Mouse (Mus musculus) gastrocnemius, postnatal 14 days (tissue): ENCODE measurements around the gene Wrnip1. TPM values are rescaled to one million over a fixed set of nuclear protein-coding genes. Genes with fewer than 3 reads are reported as not detected.
A peak's percentile ranks its signal among the peaks of the same experiment; 100 is the strongest.
"Not testable (repeated sequence)": the region's sequence is repeated elsewhere in the genome, so short reads cannot be mapped to it uniquely, and the experiment has no call there.

ENCODE experiments used
- DNase-seq: peaks from one replicate; pipeline ENCODE4 v3.0.0; 2021; ENCODE audit warnings: mixed read lengths
- intact Hi-C: fragments of 180-260 bp; cut with DNase I; formaldehyde crosslinking; loops from one replicate; pipeline ENCODE4 v1.15.1; 2025; ENCODE audit warnings: low total_unique reads
- total RNA-seq, 2 experiments: library from RNA; stranded (reverse); gene quantifications; 2 replicates each; pipeline ENCODE4 v1.2.3; 2021

Gene Wrnip1
- total RNA-seq, 2 experiments from 2014 or later = 9.5 to 11.1 TPM

DNA sequence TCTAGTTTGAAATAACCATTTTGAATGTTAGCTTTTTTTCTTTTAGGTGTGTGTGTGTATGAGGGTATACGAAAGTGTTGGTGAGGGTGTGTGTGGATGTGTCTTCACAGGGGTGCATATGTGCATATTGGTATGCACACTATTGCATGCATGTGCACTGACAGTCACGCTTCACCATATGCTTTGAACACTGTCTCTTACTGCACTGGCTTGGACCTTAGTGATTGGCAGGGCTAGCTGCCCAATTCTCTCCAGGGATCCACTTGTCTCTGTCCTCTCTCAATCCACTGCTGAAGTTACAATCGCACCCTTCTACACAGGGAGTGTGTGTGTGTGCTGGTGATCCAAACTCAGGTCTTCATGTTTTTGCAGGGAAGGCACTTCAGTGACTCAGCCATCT is 39.5 kb downstream of the Wrnip1 start:
- intact Hi-C loops = no loop called here
- no peak for DNase-seq

DNA sequence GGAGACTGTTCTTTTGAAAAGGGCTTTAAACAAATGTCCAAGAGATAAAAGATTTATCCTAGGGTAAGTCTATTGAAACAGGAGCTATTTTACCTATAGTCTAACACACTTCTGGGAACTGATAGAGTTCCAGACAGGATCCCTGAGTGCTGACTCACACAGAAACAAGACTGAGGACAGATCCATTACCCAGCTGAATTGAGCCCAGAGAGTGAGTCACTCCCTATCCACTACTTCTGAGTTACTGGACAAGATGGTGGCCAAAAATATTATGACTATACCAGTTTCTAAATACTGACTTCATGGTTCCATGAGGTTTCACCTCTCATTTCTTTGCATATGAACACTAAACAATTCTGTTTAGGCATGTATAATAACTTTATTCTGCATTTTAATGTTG is 44.4 kb downstream of the Wrnip1 start:
- intact Hi-C loops = no loop called here
- DNase-seq = no peak

DNA sequence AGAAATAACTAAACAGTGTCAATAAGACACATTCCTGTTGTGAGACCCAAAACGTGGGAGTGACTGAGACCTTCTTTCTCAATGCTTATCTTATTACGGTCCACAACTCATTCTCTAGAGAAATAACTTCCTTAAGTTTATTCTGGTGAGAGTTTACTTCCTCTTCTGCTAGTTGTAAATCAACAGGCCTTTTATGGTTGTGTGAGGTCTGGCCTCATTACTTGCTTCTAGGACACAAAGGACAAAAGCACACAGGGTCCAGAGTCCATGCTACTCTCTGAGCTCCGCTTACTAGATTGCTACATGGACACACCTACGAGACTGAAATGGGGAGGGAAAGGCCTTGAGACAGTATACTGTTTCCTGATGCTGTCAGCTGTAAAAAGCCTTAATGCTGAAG is 47.3 kb downstream of the Wrnip1 start:
- intact Hi-C loops = no loop called here
- DNase-seq = no peak

DNA sequence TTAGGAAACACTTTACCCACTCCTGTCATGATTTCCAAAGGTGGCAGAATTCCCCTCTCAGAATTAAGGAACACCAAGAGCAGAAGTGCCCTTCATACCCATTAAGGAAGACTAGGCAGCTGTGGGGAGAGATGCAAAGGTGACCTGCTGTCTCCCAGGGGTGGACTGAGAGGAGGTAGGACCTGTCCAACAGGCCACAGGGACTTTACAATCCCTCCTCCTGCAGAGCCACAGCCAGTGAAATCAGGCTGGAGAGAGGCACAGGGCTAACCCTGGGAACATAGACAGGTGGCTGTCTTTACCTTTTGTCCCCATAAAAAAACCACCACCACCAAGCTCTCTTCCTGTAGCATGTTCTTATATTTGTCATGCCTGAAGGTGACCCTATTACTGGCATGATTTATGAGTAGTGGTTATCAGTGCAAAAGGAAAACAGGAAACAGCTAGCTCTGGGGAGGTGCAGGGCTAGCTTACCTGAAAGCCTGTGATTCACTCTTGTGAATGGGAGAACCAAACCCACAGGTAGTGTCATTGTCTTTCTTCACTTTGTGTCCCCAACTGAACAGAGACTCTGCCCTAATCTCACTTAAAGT is 47.8 kb downstream of the Wrnip1 start:
- DNase-seq = no peak
- intact Hi-C loops = no loop called here

DNA sequence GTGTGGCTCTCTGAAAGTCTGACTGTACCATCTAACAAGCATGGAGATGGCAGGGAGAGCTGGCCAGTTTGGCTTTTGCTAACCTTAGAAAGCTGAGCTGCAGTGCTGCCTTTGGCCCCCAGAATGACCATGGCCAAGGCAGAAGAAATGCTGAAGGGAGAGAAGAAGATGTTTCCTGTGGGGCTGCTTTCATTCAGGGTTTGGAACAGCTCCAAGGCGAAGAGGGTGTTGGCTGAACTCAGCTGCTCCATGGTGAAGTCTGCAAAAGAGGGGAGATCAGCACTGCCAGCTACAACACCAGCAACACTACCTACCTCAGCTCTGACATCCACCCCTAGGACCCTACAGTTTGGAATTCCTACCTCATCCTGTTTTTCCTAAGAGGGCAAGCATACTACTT is 48.3 kb downstream of the Wrnip1 start:
- DNase-seq = no peak
- intact Hi-C loops = no loop called here

DNA sequence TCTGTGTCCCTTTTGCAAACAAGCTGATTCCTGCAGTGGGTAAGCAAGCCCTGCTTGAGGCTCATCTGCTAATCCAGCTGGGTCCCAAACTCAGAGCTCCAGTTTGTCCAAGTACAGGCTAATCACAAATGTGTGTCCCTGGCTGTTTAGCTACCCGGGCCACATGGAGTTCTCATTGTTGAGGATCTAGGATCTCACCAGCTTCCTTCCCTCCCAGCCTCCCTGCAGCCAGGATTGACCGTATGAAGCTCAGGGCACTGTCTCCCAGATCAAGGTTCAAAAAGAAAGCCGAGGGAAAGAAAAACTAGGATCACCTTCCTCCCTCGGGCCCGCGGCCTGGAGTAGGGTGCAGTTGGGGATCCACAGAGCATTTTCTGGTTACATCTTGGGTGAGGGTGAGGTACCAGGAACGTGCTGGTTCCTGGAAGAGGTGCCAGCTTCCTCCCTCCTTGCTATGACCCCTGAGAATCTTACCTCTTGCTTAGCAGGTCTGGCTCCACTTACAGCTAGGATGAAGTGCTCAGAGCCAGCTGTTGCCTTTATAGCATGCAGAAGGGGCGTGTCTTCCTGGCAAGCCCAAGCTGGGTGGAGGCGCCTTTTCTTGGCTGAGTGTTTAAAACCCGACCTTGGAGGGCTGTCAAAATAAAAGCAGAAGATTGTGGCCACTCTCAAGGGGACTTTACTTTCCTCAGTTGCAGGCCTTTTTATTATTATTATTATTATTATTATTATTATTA is 49.0 kb downstream of the Wrnip1 start, which contains the start of gene Serpinb1a:
Serpinb1a (minus strand) TSS at position 518 of the 737 bp plus-strand sequence.
- peak; percentile 65 for DNase-seq
- intact Hi-C loops = no loop called here

DNA sequence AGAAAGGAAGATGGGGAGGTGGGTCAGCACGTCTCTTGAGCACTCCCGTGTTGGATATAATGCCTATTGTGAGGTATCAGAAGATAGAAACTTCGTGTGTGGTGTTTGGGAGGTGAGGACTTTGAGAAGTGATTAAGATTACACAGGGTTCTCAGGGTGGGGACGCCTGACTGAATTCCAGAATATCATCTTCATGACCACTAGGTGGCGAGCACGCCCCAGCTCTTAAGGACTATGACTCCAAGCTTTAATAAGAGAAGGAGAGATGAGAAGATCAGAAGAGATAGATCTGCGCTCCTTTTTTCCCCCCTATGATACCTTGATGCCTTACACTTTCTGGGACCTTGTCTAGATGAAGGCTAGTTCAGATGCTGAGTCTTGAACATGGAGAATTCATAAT is 50.1 kb downstream of the Wrnip1 start:
- intact Hi-C loops = no loop called here
- peak; percentile 26 for DNase-seq

DNA sequence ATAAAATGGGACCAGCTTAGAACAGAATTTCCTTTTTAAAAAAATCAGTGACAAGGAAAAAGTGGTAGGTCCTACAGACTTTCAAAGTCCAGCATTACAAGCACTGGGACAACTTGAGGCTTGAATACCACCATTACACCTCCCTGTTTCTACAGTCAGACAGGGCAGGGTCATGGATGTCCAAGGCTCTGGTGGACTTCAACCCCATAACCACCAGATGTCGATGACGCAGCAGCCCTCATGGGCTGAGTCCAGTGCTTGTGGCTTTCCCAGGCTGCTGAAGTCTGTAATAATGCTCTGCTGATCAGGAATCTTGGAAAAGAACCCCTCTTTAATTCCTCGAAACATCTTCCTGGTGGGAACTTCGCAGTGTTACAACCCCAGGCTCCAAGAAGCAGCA is 50.7 kb downstream of the Wrnip1 start:
- no peak for DNase-seq
- intact Hi-C loops = no loop called here

DNA sequence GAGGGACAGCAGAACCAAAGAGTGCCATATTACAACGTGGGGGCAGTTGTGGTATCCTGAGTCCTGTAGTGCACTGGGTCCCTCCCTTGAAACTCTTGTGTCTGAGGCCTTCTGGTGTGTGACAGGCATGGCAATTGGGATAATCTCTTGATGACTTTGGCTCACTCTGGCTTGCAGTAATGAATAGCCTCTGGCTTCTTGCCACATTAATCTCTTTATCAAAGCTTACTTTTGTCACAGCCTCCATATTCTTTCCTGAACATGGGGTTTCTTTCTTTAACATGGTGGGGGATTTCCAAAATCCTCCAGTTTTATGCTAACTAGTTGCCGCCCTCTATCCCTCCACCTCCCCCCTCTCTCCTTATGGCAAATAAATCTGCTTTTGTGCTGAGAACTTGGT is 51.2 kb downstream of the Wrnip1 start:
- intact Hi-C loops = no loop called here
- no peak for DNase-seq

DNA sequence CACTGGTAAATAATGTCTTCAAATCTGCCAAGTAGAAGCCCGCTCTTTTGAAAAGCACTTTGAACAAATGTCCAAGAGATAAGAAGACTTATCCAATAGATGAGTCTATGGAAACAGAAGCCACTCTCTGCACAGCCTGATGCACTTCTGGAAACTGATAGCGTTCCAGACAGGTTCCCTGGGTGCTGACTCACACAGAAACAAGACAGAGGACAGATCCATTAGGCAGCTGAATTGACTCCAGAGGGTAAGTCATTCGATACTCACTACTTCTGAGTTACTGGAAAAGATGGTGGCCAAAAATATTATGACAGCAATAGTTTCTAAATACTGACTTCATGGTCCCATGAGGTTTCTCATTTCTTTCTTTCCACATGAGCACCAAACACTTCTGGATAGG is 59.0 kb downstream of the Wrnip1 start:
- no peak for DNase-seq
- intact Hi-C loops = no loop called here

DNA sequence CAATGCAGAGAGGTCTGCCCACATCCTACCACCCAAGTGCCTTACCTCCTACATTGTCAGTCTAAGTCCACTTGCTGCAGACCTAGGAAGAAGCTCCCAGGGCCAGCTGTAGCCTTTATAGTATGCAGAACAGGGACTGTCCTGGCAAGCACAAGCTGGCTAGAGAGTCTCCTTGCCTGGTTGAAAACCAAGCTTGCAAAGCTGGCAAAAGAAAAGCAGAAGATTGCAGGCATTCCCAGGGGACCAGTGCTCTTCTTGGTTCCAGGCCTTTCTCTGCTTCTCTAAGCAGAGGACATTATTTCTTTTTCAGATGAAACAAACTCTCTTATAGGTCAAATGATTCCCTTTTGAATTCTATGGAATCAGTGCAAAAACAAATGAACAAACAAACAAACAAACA is 61.6 kb downstream of the Wrnip1 start:
- DNase-seq = no peak
- intact Hi-C loops = no loop called here

DNA sequence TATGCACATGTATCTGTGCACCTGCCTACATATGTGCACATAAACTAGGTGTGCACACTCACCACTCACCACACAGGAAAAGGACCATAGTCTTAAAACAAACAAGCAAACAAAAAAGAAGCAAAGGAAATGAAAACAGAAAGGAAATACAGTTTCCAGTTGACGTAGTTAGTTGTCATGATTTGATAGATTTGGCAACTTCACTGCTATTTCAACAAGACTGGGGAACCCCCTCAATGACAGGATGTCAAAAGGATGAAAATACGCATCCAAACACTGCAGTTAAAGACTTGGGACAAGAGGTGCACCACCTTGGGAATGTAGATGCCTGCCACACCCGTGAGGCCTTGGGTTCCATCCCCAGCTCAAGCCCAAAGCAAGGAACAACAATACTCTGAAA is 62.7 kb downstream of the Wrnip1 start:
- intact Hi-C loops, DNase-seq: not testable (repeated sequence)

DNA sequence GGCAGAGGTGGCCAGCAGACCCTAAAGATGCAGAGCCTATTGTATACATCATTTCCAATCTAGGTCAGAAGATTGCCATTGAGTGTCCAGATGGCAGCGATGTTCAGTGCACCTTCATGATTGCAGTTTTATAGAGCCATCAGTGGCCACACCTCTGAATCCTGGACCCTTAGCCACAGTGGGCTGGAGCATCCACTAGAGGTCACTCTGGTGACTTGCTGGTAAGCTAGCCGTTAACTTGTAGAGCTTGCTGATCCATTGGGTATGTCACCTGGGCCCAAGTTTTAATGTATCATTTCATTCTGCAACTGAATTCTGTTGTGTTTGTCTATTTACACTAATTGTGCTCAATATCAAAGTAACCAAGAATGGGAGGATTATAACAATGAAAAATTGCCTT is 63.8 kb downstream of the Wrnip1 start:
- DNase-seq = no peak
- intact Hi-C loops = no loop called here

DNA sequence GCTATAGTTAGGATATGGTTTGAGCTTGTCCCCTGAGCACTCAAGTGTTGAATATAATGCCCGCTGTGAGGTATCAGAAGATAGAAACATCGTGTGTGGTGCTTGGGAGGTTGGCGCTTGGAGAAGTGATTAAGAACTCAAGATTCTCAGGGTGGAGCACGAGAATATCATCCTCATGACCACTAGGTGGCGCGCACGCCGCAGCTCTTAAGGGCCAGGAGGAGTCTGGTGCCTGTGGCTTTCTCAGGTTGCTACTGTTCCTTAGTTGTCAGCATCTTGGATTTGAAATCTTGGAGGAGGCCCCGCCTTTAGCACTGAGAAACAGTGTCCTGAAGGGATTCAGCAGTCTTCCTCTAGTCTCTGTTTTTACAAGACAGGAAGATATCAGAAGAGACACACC is 64.6 kb downstream of the Wrnip1 start:
- intact Hi-C loops = no loop called here

DNA sequence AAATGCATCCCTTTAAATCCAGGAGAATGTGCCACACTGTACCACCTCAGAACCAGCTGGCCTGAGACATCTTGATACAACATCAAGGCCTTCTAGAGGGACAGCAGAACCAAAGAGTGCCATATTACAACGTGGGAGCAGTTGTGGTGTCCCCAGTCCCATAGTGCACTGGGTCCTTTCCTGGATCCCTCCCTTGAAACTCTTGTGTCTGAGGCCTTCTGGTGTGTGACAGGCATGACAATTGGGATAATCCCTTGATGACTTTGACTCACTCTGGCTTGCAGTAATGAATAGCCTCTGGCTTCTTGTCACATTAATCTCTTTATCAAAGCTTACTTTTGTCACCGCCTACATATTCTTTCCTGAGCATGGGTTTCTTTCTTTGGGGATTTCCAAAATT is 65.2 kb downstream of the Wrnip1 start:
- intact Hi-C loops = no loop called here
- no peak for DNase-seq

More for the DNA sequence above, 64.6 kb downstream of the Wrnip1 start:
- peak; percentile 71 for DNase-seq

DNA sequence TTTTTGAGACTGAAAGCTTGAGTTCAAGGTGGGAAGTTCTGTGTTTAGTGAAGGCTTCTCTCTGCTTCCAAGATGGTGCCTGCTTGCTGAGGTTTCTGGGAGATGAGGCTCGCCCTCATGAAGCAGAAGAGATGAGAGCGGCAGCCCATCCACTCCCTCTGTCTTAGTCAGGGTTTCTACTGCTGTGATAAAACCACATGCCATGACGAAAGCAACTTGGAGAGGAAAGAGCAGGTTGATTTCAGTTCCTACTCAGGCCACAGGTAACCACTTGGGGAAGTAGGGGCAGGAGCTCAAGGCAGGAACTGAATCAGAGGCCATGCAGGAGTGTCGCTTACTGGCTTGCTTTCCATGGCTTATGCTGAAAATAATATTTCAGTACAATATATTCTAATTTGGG is 66.4 kb downstream of the Wrnip1 start:
- DNase-seq, intact Hi-C loops: not testable (repeated sequence)

DNA sequence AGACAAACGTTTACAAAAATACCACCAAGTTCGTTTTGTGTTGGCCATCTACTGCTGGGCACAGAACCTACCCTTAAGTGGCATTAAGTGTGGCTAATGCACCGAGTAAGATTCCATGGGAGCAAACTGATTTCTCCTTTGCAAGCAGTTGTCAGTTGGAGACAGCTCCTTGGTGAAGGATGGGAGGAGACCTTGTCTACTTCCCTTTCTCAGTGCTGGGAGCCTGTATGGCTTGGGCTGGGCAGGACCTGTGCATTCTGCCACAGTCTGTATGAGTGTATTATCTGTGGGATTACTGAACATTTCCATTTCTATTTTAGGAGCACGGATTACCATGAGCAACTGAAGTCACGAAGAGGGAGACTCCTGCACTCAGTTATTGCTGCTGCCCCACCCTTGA is 67.0 kb downstream of the Wrnip1 start:
- intact Hi-C loops = no loop called here
- DNase-seq = no peak

Other genes with a start within 250 kb of the Wrnip1 start
- gene Mylk4, start 18.1 kb upstream of the Wrnip1 start, total RNA-seq = 100 to 1,000 TPM; 102 to 239 TPM
- not detected for gene D930007J09Rik, start 811 bp downstream of the Wrnip1 start, total RNA-seq
- 1 to 10 TPM; 6.9 to 7.4 TPM for gene Serpinb1a, start 49.1 kb downstream of the Wrnip1 start, total RNA-seq
- under 1 TPM; 0.57 to 0.58 TPM for gene Serpinb1c, start 96.2 kb downstream of the Wrnip1 start, total RNA-seq
- gene Serpinb6b, start 163.2 kb downstream of the Wrnip1 start, total RNA-seq = 1 to 10 TPM; 2.4 to 3.0 TPM
- gene Serpinb9, start 201.2 kb downstream of the Wrnip1 start, total RNA-seq = 1 to 10 TPM; 2.5 to 2.7 TPM
- not detected for gene Serpinb9b, start 225.4 kb downstream of the Wrnip1 start, total RNA-seq